Mouse (Mus musculus) left cerebral cortex, adult 9 months (tissue): ENCODE data around the gene Gdf10.
A peak's percentile ranks its signal among the peaks of the same experiment; 100 is the strongest.

Source experiments
- DNase-seq, 2 experiments: peaks; one replicate each; pipeline ENCODE4 v3.0.0; 2022; ENCODE audit warnings: low spot score in 2 of 2

Gene Gdf10

DNA sequence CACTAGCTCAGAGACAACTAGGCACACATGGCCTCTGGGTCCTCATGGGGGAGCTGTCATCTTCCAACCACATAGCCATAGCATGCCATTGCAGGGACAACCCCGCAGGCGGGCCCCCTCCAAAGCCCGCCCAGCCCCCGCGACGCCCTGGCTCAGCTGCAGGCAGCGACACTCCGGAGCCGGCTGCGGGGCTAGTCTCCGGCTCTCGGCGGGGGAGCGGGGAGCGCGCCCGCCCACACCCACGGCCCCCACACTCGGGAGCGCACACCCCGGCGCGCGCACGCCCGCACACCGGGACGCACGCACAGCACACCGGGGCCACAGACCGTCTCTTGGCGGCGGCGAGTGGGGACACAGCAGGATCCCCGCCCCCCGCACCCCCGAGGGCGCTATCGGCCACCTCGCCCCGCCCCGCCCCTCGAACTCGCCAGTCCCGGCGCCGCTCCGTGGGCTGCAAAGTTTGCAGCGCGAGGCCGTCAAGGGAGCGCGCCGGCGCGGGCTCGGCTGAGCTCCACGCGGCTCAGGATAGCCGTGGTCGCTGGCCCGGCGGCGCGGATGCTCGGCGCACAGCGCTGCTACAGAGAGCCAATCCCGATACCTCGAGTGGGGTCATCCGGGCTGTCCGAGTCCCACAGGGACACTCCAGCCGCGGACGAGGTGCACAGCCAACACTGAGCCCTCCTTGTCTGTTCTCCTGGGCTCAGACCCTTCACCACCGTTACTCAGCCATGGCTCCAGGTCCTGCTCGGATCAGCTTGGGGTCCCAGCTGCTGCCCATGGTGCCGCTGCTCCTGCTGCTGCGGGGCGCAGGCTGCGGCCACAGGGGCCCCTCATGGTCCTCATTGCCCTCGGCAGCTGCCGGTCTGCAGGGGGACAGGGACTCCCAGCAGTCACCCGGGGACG lies at the start of gene Gdf10:
TSS of gene Gdf10 (plus strand) at position 420 of the 903 bp plus-strand sequence.
- DNase-seq = peak in 1 of 2 experiments; percentile 26

DNA sequence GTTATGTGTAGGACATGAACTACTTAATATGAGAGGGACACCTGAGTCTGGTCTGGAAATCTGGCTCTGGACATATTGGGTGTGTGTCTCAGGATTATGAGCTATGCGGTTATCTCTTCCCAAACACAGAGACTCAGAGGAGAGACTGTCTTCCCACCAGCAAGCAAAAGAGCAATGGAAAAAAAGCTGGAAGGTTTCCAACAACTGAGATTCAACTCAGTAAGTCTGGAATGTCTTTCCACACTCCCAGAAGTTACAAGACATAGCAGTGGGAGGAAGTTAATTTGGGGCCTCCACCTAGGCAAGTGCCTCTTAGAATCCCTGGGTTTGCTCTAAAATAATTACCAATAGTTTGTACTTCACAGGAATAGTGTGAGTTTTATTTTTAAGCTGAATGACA lies 44.6 kb upstream of the Gdf10 start:
- DNase-seq = no peak

DNA sequence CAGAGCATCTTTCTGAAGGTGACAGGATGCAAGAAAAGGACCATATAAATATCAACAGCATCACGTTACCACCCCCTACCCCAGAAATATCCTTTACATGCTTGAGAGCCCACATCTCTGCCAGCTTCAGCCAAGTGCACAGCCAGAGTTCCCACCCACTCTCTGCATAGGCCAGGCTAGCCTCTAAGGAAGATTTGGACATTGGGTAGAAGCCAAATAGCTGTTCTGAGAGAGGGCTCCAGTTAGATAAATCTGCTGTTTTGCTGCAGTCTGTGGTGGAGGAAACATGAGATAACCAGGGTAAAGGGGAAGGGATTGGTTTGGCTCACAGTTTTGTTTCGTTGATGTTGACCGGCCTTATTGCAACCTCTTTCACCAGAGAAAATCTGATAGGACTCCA lies 43.2 kb upstream of the Gdf10 start:
- DNase-seq = no peak

DNA sequence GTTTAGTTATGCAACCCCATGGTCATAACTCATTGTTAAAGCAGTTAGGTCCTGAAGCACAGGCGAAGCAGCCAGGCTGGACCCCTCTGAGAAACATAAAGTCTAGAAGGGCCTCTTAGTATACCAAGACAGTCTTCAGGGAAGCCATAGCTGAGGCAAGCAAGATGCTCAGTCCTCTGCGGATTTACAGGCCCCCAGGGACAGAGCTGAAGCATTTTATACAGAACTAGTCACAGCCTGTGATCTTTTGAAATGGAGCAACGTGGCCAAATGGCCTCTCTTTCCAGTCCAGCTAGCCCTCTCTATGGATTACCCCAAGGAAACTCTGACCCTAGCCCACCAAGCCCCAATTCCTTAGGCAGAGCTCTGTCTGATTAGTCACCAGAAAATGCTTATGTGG lies 41.9 kb upstream of the Gdf10 start:
- DNase-seq = no peak

DNA sequence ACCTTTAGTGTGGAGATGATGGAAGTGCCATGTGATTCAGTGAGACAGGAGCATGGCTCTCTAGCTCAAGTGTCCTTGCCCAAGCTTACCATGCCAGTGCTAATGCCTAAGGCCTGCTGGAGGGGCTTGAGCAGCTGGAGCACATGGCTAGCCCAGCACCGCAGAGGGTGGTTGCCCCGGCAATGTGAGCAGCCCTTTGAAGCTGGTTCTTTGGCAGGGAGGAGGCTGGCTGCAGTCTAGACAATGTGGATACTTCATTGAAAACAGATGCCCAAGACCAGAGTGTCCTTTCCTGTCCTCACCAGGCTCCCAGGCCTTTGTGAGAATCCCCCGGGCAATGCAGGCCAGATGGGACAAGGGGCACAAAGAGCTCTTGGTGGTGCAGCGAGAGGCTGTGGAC lies 40.3 kb upstream of the Gdf10 start:
- no peak for DNase-seq

DNA sequence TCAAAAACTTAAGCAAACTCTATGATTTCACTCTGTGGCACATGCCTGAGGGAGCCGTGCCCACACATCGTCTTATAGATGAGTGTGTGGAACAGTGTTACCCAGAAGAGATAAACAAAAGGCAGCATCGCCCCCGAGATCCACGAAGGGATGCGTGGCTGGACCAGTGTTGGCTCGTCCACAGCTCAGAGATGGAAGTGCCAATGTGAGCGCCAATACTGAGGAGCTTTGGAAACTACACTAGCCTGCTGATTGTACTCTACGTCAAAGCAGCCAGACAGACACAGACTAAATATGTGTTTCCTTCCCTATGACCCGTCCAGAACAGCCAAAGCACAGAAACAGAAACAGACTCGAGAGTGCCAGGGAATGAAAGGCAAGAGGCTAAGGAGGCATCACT lies 37.9 kb upstream of the Gdf10 start:
- peak in 1 of 2 experiments; percentile 8 for DNase-seq

DNA sequence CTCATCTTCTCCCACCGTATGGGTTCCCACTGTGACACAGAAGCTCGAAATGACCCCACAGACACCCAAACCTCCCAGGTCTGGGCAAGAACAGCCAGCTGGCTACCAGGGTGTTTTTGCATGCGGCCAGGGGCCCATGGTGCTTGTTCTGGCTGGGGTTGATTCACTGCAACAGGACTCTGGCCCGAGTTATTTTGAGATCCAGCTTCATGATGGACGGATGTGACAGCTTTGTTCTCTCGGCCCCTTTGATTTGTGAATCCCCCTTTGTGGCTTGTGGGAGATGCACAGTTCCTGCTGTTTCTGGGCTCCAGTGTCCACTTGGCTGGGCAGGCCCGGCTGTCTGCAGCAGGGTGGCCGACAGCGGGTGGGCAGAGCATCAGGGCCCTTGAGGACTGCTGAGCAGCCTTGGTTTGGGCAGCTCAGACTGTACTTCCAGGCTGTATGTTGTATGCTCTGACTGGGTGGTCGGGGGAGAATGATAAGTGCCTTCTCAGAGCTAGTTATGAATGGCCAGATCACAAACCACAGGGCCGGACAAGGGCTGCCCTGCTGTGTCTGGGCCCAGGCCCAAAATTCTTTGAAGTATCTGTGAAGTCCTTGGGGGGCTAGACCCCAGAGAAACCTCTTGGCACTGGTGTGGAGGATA lies 34.9 kb upstream of the Gdf10 start:
- no peak for DNase-seq

DNA sequence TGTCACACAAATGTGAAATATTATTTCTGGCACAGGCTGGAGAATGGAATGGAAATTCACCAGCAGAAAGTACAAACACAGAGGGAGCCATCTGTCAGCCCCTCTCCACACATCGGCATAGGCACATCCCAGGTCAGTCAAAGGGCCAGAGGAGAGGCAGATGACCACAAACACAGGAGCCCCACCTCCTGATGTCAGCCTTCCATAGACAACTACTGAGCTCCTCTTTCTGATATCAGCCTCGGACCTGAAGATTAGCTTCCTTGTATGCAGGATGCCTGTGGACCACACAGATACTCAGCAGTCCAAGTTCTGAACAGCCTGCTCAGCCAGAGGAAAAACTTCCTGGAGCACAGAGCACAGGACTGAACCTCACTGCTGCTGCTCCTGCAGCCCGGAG lies 33.4 kb upstream of the Gdf10 start:
- no peak for DNase-seq

DNA sequence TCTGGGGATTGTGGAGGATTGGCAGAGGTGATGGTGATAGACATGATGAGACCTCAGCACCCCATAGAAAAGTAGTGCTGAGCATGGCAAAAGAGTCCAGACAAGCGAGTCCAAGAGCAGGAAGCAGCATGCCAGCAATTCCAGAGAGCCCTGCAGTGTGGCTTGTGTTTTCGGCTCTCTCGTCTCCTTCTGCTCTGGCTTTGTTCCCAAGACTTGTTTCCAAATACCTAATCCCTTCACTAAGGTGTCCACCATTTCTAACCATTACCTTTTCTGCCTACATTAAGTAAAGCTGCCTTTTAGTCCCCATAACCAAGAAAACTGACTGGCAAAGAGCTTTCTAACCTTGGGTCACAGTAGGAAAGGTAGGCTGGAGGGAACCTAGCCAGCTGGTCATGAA lies 31.9 kb upstream of the Gdf10 start:
- DNase-seq = no peak

DNA sequence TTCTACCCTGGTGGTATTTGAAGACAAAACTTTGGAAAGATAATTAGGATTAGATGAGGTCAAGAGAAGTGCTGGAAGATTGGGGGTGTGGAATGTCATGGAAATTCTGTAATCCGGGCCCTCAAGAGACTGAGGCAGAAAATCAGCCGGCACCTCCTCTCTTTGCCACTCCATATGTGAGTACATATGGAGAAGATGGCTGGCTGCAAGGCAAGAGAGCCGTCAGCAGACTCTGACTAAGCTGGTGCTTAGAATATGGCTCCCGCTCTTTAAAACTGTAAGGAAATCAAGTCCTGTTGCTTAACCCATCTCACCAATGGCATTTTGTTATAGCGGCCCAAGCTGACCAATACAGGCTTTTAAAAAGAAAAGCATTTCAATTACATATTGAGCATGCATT lies 27.6 kb upstream of the Gdf10 start:
- DNase-seq = peak in 1 of 2 experiments; percentile 43

DNA sequence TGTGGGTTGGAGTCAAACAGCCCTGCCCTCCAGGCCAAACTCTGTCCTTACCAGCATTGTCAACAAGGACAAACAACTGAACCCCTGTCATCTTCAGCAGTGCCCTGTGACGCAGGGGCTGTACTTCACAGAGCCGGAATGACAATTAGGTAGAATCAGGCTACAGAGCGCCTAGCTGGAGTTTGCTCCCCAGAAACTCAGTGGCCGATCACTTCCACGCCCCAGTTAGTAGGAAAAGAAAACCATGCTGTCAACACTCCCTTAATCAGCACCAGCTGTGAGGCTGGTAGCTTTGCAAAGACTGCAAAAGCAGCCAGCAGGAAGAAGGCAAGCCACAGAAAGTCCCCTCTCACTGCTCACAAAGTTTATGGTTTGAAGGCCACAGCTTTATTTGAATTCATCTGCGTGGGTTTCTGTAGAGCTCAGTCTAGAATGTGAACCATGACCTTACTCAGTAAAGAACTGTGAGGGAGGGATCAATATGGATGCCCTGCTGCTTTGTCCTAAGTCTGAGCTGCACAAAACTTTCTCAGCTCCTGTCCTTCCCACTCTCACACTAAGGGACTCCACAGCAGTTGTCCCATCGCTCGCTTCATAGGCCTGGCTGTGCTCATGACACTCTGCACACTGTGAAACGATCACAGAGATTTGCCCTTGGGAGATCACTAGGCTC lies 26.6 kb upstream of the Gdf10 start:
- no peak for DNase-seq

DNA sequence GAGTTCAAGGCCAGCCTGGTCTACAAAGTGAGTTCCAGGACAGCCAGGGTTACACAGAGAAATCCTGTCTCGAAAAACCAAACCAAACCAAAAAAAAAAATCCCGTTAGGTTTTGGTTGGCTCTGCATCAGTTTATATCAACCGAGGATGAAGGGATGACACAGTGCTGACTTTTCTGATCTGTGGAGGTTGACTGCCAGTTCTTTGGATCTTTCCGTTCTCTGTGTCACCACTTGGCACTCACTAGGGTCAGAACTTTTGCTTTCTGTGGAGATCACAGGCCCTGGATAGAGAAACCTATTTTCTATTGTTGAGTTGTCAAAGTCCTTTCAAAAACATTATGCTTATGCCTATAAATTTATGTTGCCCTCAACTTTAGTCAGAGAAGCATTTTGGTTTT lies 20.6 kb upstream of the Gdf10 start:
- DNase-seq = no peak

DNA sequence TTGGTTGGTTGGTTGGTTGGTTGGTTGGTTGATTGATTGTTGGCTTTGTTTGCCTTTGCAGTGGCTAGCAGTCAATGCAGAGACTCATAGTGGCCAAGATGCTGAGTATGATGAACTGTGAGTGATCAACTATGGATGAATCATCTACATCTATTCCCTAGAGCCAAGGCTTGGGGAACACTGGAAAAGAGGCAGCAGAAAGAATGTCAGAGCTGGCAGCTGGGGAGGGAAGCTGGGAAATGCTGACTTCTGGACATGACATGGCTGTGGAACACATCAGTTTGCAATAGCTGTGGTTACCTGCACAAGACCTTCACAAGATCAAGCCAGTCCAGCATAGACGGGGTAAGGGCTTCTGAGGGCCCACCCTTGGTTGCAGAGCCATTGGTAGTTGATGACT lies 20.2 kb upstream of the Gdf10 start:
- DNase-seq = no peak

DNA sequence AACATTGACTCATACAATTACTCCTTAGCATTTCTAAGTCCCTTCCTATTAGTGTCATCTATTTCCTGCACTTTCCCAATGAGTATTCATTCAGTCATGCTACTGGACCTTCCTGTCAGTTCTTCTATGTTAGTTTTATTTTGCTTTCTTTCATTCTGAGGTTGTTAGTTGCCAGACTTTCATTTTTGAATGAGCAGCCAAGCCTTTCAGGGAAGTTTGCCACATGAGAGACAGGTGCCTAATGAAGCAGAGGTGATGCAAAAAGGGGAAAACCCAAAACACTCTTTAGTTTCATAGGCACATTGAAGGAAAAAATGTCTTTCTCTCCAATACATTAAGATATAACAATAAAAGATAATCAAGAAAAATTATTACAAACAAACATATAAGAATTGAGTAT lies 18.5 kb upstream of the Gdf10 start:
- no peak for DNase-seq

DNA sequence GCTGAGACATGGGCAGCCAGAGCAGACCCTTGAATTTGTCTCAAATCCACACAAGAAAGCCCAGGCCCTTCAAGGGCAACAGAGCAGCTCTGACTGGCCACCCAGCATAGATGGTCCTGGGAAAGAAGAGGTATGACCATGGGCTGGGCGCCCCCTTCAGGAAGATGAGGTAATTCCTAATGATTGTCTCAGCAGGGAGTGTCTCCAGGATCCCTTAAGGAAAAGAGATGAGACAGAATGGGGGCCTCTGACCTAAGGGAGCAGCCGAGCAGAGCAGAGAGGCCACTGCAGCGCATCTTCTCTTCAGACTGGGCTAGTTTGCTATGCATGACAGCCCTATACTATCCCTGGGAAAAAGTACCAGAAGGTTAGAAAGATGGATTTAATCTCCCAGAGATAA lies 9.7 kb upstream of the Gdf10 start:
- peak in 1 of 2 experiments; percentile 56 for DNase-seq

DNA sequence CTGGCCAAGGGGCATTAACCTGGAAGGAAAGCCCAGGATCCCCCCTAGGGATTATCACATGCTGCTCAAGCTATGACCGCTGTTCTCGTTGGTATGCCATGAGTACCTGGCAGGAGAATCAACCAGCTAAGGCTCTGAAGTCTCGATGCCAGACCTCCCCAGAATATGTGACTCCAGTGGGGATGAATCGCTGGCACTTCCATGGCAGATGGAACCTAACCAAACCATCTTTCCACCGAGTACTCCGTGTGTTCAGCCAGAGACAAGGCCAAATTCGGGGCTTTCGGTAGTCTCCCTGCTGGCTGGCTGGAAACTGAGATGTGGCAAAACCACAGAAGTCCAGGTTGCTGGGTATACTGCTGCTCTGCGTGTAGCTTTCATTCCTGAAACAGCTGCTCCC lies 9.2 kb upstream of the Gdf10 start:
- no peak for DNase-seq

DNA sequence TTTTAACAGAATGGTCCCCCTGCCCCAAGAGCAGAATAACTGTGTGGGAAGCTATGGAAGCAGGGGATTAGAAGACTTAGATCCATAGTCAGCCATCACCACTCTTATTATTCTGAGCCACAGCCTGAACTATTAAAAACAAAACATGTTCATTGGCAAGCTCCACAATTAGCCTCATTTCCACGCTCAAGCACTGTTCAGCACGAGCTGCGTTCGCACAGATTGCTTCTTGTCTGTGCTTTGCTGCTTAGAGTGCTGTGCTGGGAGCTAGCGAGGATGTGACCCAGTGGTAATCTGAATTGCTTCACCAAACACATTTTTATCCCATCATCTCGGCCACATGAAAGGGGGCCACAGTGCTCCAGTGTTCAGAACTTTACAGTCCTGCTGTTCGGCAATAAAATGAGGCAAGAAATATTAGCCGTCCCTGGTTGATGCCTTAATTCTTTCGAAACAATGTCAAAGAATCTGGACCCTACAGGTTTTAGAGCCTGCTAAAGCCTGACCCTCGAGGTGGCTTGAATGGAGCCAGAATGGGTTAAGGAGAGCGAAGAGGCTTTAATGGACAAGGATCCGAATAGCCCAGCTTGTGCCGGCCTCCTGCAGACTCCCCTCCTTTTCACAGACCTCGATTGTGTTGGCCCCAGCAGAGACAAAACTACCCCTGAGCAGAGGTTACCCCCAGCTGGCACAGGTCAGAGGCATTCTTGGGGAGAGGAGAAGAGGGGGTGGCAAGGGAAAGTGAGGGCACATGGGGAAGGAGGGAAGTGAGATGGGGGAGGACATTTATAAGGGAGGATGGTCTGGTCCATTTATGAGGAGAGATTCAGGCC lies 2.4 kb upstream of the Gdf10 start:
- DNase-seq = no peak

DNA sequence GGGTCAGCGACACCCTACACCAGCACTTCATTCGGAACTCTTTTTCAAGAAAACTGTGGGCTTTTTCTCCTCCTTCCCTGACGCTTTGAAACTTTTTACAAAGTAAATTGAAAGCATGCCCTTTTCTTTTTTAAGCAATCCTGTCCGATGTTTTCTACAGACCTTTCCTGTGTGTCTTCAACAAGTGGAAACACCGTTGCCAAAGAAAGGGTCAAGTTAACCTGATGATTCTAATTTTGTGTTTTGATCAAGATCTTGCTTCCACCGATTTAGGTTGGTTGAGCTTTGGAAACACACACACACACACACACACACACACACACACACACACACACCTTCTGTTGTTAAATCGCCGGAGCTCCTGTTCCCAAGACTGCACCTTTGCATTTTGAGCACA lies 618 bp upstream of the Gdf10 start:
- DNase-seq = no peak

DNA sequence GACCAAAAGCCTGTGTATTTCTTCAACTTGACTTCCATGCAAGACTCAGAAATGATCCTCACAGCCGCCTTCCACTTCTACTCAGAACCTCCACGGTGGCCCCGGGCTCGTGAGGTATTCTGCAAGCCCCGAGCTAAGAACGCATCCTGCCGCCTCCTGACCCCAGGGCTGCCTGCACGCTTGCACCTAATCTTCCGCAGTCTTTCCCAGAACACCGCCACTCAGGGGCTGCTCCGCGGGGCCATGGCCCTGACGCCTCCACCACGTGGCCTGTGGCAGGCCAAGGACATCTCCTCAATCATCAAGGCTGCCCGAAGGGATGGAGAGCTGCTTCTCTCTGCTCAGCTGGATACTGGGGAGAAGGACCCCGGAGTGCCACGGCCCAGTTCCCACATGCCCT lies 8.5 kb downstream of the Gdf10 start:
- no peak for DNase-seq

DNA sequence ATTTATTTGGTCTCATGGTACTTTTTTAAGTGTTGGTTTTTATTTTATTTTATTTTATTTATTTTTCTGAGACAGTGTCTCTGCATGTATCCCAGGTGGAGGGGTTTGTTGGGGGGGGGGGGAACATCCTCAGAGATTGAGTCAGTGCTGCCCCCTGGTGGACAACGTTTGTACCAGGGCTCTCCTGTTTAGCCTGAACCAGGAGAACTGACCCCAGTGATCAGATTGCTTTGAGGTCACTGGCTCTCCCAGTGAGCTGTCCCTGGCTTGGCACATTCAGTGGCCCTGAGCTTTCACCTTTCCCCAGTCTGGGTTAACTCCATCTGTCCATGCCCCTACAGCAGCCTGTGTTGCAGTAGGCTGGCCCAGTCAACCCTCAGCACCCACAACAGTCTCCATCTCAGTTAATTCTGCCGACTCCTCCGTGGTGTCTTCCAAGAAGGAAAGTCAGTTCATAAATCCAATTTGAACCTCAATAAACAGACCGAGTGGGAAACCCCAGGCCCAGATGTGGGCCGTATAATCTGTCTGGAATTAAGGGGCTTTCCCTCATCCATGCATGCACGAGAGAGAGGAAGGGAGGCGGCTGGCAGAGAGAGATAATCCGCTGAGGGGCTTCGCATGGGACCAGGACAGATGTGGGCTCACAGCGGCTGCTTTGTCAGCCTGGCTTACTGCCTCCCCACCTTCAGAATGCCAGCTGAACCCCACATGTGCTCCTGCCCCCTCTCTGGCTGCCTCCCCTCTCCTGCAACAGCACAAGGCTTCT lies 9.7 kb downstream of the Gdf10 start:
- DNase-seq = peak in 1 of 2 experiments; percentile 49

DNA sequence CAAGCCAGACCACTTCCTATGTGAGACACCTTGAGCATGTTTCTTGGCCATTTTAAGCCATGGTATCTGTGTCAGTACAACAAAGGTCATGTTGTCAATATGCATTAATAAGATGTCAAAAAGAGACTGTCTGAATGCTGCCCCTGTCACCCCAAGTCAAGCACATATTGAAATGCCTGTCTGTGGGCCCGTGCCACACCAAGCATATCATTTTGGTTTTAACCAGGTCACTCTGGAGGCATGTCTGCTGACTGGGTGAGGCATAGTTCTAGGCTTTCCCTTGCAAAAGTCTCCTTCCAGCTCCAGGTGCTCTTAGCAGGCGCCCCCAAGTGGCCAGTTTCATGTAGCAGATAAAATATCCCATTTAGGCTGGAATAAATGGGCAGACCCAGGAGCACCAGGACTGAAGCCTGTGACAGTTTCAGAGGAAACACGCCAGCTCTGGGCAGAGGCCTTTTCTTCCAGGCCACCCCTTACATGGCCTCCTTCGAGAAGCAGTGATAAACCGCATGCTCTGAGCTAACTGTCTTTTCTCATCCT lies 10.5 kb downstream of the Gdf10 start:
- DNase-seq = peak in 1 of 2 experiments; percentile 73
